Mouse (Mus musculus) megakaryocyte progenitor cell, adult 5-6 weeks (primary cell): ENCODE results near the gene Tomm20. TPM values are rescaled to one million over a fixed set of nuclear protein-coding genes. Genes with fewer than 3 reads are reported as not detected.
"Not testable (repeated sequence)": the region's sequence is repeated elsewhere in the genome, so short reads cannot be mapped to it uniquely, and the experiment has no call there.

Source experiments
- ATAC-seq: replicated peaks from 2 replicates; pipeline ENCODE4 v1.8.0; 2016; ENCODE audit warnings: mild to moderate bottlenecking, moderate TSS enrichment, inconsistent platforms; ENCODE audit not compliant: poor library complexity
- total RNA-seq, 2 experiments: library from RNA; stranded (forward) in 1 of 2; stranded (reverse) in 1 of 2; fragments of 157-497, 149-512 nt in 1 of 2; fragments of 200-1000 nt in 1 of 2; gene quantifications; 2 replicates each; pipeline versions ENCODE4 v1.2.3 to v1.2.4; 2015 to 2017

Gene Tomm20
- total RNA-seq (2015) (118 and 141 TPM in 2 replicates), total RNA-seq (2017) (182 and 238 TPM in 2 replicates)

DNA sequence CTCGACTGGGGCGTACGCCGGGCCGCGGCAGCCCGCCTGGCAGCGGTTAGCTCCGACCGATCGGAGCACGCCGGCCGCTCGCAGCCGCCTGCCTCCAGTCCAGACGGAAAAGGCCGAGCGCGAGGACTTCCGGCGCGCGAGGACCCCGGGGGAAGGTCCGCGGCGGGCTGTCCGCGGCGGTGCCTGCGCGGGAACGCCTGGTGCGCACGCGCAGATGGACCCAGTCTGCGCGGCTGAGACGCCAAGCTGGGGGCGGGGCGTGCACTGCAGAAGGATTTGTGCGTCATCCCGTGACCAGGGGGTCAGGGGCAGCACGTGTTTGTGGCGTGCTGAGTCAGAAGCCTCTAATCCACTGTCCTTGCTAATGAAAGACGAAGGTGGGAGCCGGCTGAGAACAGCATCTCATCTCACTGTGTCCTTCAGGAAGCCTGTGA is at the start of gene Tomm20:
TSS of gene Tomm20 (minus strand) at position 115 of the 434 bp plus-strand sequence.
- peak; percentile 87 for ATAC-seq

DNA sequence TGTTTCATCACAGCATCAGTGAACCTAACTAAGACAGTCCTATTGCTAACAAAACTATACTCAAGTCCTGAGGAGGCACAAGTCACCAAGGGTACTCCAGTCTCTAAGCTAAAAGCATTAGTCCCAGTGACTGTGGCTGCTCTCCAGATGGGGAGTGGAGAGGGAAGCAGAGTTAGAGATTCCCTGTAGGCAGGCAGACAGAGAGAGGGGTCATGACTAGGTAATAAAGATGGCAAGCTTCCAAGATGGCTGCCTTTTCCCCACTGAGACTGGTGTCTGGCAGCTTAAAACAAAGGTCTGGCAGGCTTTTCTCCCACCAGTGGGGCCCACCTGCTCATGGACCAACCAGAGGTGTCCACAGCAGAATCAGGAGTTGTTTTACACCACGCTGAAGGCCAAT is 48.9 kb upstream of the Tomm20 start:
- no peak for ATAC-seq

DNA sequence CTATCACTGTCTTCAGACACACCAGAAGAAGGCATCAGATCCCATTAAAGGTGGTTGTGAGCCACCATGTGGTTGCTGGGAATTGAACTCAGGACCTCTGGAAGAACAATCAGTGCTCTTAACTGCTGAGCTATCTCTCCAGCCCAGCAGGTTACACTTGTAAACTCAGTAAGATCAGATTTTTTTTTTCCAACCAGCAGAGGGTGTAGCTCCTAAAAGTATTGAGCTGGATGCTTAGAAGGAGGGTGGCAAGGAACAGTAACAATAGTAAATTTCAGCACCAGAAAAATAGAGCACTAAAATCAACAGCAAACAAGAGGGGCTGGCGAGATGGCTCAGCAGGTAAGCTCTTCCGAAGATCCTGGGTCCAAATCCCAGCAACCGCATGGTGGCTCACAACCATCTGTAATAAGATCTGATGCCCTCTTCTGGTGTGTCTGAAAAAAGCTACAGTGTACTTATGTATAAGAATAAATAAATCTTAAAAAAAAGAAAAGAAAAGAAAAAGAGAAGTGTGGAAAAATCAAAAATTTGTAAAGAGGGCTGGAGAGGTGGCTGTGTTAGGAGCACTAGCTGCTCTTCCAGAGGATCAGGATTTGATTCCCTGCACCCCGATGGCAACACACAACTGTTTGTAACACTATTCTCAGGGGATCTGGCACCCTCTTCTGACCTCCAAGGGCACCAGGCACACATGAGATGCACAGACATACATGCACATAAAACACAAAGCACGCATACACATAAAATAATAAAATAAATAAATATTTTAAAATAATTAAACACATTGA is 43.9 kb upstream of the Tomm20 start:
- no peak for ATAC-seq

DNA sequence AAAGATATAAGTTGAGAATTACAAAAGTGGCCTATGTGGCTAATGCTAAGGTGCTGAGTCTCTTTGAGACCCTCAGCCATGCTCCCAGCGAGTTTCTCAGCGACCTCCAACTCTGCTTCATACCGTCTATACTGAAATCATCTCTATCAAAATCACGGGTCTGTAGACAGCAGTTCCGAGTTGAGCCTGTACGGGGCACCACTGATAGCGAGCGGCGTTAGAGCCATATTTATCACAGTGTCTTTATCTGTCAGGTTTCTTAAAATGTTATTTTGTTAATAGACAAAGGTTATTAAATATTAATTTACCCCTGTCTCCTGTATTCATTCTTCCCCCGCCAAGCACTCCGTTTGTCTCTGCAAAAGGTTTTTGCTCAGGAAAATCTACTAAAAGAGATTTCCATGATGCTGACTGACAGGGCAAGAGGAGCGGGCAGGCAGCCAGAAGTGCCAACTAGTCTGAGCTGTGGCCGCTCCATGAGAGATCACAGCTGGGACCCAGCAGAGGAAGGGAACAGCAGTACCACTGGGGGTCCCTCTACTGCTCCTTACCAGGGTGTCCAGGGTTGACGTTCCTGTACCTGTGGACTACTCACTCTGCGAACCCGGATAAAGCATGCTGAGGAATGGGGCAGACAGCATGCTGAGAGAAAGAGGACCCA is 42.8 kb upstream of the Tomm20 start:
- no peak for ATAC-seq

DNA sequence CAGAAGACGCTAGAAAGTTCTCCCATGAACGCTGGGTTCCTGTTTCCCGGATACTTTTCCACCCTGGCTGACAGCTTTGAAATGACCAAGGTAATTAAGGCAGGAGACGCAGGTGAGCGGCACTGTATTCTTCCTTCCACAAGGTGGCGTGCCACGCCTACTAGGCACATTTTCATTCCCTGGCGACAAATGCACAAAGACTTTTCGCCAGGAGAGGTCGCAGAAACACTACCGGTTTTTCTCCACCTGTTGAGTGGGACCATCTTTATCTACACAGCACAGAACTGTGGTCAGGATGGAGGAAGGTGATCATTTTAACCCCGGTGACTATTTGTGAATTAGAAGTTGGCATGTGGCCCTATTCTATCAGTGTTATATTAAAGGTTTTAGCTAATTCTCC is 40.9 kb upstream of the Tomm20 start:
- peak; percentile 99 for ATAC-seq

DNA sequence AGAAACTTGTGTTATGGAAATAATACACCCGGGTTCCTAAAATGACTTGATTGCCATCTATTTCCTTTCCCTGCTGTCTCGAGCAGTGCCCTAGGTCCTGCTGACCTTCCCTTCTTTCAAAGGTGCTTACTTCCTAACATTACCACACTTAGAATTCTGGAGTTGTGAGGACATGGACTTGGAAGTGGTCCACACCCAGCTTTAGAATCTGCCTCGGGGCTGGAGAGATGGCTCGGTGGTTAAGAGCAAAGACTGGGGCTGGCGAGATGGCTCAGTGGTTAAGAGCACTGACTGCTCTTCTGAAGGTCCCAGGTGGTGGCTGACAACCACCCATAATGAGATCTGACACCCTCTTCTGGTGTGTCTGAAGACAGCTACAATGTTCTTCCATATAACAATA is 34.4 kb upstream of the Tomm20 start:
- ATAC-seq, result no peak

DNA sequence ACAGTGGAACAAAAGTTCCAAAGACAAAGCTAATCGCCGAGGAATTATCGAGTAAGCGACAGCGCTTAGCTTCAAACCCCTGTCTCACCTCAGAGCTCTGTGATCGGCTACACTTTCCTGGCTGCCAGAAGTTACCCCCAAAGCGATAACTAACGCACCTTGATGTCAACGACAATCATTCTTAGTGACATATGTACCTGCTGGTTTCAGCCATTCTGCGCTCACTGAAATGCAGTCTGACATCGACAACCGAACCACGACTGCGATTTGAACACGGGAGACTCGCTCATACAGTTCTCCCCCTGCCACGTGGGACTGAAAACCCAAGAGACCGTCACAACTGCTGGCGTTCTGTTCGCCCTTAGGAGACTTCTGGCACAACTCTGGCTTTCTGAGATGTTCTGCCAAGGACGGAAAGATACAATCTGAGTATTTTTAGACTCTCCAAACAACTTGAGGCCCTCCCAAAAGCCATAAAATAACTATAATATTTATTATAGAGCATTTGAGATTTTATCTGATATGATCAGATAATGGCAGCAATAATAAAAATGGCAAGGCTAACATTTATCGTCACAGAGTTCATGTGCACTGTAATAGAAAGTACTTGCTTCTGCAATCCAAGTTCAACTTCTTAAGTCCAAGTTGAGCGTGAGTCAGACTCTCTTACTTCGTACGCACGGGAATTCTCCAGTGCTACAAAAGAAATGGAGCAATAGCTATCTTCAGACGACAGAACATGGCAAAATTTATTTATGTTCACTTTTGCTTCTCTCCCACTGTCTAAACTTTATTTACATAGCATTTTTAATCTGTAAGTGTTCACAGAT is 33.7 kb upstream of the Tomm20 start:
- ATAC-seq, result peak; percentile 50

DNA sequence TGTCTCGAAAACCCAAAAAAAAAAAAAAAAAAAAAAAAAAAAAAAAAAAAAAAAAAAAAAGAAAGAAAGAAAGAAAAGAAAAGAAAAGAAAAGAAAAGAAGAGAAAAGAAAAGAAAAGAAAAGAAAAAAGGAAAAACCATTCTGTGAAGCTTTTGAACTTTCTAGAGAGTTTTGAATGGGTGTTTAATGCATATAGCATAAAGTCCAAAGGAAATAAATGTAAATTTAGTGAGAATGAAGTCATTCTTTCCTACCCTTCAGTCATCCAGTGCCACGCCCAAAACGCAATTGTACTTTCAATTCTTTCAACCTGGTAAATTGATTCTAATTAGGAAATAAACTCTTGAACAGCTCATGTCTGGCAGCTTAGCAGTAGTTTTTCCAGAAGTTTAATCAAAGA is 32.9 kb upstream of the Tomm20 start:
- ATAC-seq, result not testable (repeated sequence)

DNA sequence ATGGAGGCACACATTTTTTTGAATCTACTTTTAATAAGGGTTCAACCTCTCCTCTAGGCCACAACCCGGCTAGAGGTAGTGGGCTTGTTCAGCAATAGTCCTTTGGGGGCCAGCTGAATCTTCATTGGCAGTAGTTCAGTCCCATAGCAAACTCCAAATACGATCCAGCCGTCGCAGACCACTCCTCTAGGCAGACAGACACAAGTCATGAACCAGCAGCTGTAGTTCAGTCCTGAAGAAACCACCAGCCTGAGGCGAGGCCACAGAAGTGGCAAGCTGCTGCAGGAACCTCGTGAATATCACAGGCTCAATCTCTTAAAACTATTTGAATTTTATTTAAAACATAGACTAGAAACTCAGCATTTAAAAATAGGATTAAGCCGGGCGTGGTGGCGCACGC is 32.4 kb upstream of the Tomm20 start:
- no peak for ATAC-seq

DNA sequence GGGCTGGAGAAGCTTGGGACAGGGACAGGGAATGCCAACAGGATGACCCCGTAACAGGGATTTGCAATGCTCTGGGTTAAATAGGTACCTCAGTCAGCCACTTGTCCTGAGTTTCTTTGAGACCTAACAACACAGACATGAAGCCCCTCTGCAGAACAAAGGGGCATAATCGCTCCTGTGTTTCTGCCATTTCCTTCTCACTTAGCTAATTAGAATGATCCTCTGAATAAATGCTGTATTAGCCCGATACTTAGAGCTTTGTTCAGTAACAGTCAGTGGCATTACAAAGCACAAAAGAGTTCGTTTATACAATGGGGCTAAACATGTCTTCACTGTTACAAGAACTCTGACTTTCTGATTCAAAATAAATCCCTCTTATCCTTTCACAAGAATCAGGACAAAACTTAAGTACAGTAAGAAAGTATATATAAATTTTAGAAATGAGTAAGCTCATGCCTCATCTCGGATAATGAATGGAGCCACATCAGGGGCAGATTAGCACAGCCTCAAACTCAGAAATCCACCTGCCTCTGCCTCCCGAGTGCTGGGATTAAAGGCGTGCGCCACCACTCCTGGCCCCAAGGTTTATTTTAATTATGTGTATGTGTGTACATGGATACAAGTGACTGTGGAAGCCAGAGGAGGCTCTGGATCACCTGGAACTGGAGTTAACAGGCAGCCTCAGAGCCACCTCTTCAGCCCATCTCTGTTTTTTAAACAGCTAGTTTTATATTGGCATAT is 31.1 kb upstream of the Tomm20 start:
- ATAC-seq, result no peak

DNA sequence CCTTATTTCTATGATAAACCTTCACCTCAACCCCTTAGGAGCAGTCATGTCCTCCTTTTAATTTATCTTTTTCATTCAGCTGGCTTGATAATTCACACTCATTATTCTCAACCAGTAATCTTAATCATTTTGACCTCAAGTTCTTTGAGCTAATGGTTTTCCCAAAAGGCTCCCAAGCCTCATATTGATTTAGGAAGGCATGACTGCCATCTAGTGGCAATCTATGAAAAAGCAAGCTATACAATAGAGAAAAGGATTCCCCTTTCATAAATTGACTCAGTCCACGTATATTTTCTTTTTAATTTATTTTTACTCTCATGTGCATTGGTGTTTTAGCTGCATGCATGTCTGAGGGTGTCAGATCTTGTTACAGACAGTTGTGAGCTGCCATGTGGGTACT is 30.1 kb upstream of the Tomm20 start:
- peak; percentile 27 for ATAC-seq

DNA sequence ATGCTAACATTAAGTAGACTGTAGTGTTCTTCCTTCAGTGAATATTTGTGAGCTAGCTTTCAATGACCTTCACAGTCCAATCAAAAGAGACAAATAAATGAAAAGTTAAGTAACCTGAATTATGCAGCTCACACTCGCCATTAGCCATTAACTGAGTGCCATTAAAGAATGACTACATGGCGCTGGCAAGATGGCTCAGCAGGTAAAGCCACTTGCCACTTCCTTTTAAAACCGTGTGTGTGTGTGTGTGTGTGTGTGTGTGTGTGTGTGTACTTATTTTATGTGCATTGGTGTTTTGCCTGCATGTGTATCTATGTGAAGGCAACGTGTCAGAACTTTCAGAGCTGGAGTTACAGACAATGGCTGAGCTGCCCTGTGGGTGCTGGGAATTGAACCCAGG is 28.9 kb upstream of the Tomm20 start:
- no peak for ATAC-seq

DNA sequence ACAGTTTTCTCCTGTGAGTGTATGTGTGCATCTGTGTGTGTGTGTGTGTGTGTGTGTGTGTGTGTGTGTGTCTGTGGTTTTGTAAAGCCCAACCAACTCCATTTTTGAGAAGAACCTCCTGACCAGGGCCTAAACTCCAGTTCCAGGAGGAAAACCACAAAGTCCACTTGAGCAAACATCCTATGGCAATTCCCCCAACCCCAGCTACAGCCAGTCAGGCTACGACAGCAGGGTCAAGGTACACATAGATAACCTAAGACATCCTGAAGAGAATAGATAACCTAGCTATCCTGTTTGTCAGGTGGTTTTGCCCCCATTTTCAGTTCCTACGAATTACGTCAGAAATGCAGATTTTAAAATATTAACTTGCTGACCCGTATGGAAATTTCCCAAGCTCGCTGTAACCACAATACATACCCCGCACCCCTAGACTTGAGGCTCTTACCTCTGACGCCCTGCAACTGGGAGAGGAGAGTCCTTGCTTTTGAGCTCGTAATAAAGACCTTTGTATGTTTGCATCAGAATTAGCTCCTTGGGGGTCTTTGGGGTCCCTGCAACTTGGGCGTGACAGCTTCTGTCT is 28.1 kb upstream of the Tomm20 start:
- ATAC-seq, result peak; percentile 17

DNA sequence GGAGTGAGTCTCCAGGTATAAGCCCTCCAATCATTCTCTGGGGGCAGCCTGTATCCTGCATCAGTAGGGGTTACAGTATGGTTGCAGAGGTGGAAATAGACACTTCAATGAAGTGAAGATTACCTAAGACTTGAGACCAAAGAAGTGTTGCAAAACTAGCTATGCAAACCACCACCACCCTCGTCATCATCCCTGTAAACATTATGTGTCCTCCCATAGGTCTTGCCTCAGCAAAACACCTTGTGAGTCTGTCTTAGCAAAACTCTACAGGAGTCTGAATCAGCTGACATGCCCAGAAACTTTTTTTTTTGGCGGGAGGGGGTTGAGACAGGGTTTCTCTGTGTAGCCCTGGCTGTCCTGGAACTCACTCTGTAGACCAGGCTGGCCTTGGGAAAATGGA is 27.0 kb upstream of the Tomm20 start:
- peak; percentile 43 for ATAC-seq

DNA sequence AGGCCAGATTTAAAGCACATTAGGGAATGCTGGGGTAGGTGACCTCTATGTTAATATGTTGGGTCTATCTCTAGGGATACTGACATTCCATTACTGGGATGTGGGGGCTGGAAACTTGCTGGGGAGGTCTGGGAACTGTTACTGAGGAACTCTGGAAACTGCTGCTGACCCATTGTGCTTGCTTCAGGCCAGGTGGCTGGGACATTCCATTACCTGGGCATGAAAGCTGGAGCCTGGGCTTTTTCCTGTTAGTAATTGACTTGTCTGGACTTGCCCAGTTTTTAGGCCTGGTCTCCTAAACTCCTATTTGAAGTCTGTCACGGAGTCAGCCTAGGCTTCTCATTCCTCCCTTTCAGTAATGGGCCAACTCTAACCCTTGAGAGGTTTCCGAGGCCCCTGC is 26.5 kb upstream of the Tomm20 start:
- no peak for ATAC-seq

DNA sequence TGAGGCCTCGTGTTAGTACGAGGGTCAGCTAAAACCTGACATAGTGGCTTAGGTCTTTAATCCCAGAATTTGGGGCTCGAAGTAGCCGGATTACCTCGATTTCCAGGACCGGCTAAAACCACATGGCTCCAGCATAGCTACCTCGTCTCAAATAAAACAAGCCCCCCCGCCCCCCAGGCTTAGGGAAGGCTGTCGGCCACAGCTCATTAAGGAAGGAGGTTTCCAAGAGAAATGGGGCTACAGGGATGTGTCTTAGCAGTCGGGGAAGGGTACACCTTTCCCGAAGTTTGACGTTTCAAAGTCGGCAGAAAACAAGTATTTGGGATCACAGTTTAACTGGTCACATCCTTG is 25.6 kb upstream of the Tomm20 start:
- no peak for ATAC-seq

DNA sequence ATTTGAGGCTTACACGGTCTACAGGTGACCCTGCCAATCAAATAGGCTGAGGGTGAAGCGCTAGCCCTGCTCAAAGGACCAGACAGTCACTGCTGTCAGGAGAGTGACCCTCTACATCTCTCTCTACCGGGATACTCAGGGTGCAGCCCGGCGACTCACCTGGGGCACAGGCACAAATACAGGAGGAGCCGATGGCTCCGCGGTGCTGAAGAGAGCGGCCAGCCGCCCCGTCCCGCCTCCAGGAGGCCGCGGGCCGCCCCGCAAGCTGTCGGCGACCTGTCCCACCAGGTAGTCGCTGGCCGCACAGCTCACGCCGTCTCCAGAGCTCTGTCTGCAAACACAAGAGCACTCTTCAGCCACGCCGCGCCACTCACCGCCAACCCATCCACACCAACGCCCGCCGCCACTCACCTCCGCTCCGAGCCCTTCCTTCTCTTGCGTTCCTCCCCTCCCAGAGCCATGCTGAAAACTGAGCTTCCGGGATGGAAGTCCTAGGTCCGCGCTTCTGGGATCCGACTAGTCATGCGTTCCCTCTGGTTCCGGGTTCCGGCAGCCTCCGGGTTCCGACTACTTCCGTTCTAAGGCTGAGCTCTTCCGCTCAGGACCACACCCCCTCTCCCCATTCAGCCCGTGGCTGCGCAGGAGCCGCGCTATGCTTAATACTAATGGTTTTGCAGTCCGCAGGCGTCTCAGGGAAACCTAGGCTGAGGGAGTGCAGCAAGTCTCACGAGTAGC is 25.1 kb upstream of the Tomm20 start, which contains the start of gene Rbm34:
TSS of gene Rbm34 (minus strand) at position 493 of the 735 bp plus-strand sequence.
- peak; percentile 91 for ATAC-seq

DNA sequence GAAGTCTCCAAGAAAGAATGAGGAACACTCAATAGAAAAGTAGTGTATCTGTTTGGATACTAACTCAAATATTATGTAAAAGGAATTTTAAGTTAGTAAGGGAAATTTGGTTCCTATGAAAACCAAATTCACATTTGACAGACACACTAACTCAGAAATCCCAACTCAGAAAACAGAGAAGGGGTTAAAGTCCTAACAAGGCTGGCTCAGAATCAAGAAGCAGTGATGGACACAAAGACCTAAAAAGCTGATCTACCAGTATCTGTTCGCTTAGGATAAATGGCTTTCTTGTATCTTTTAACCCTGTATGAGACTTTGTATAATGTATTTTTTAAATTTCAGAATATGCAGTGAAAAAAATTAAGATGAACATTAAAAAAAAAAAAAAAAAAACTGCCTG is 23.9 kb upstream of the Tomm20 start:
- no peak for ATAC-seq

DNA sequence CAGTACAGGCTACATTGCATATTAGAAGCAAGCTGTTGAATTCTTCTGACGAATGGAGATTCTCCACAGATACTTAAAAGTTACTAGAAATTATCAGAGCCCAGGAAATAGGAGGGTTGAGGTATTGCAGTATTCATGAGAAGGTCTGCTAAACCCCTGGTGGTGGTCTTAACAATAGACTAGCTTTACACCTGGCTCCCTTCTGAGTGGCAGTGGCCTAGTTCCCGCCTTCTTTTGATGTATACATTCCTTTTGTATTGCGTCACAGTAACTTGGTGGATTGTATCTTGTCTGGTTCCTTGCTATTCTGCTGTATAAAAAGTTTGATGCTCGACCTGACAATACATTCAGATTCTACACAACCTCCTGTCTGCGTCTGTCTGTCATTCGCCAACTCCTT is 22.5 kb upstream of the Tomm20 start:
- ATAC-seq, result no peak

DNA sequence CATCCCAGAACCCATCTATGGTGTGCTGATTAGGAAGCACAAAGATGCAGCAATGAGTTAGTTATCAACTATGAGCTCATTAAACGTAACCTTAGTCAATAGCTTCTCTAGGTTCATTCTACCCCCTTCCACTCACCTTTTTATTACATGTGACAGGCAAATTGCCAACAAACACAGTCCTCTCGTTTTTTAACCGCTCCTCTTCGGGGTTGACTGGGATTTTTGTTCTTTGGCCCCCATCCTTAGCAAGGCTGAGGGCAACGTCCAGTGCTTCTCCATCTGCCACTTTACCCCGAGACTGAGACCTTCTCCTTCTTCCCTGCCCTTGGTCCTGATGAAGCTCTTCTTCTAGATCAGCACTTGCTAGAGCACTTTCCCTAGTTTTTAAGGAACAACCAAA is 19.6 kb upstream of the Tomm20 start:
- no peak for ATAC-seq
